Mouse (Mus musculus) ES-Bruce4 (cell line): ENCODE data around the gene 6430548M08Rik.

Experiments
- CTCF ChIP-seq: IDR thresholded peaks from one replicate; pipeline ENCODE4 v1.8.1; 2011; ENCODE audit warnings: low read depth, low read length
- EP300 ChIP-seq: IDR thresholded peaks from 2 replicates; pipeline ENCODE4 v1.6.1; 2011; ENCODE audit warnings: low read depth, low read length; ENCODE audit not compliant: insufficient read depth
- POLR2A ChIP-seq: IDR thresholded peaks from one replicate; pipeline ENCODE4 v1.8.1; 2011; ENCODE audit warnings: low read length; ENCODE audit not compliant: insufficient read depth

GRCm38 (mm10) chr8:120184366-120184765 is 70.4 kb downstream of the 6430548M08Rik start:
- TF ChIP-seq POLR2A (no peak), CTCF (no peak), EP300 (no peak)
